Mouse (Mus musculus): ENCODE results near the gene Shc1.
"Not testable (repeated sequence)": the region's sequence is repeated elsewhere in the genome, so short reads cannot be mapped to it uniquely, and the experiment has no call there.

Gene Shc1

GRCm38 (mm10) chr3:89417840-89418169 is 438 bp upstream of the Shc1 start:
- in situ Hi-C loops (cut with MboI; ENCODE audit: low sequenced_read_pairs) = no loop called here

GRCm38 (mm10) chr3:89418861-89419250 is 613 bp downstream of the Shc1 start:
- in situ Hi-C loops (cut with MboI; ENCODE audit: low sequenced_read_pairs) = no loop called here

- in situ Hi-C loops (cut with MboI; ENCODE audit: low sequenced_read_pairs) = no loop called here
These were observed 1.3 kb downstream of the Shc1 start for GRCm38 (mm10) chr3:89419571-89419970.

- in situ Hi-C loops (cut with MboI; ENCODE audit: low sequenced_read_pairs) = no loop called here
These were observed 1.7 kb downstream of the Shc1 start for GRCm38 (mm10) chr3:89419981-89420380.

- in situ Hi-C loops (cut with MboI; ENCODE audit: low sequenced_read_pairs) = no loop called here
These were observed 2.2 kb downstream of the Shc1 start for GRCm38 (mm10) chr3:89420421-89420820.

- in situ Hi-C loops (cut with MboI; ENCODE audit: low sequenced_read_pairs) = no loop called here
These were observed 2.9 kb downstream of the Shc1 start for GRCm38 (mm10) chr3:89421002-89421774.

GRCm38 (mm10) chr3:89421810-89422473 is 3.7 kb downstream of the Shc1 start:
- in situ Hi-C loops (cut with MboI; ENCODE audit: low sequenced_read_pairs) = no loop called here

- in situ Hi-C loops (cut with MboI; ENCODE audit: low sequenced_read_pairs) = no loop called here
These were observed 4.4 kb downstream of the Shc1 start for GRCm38 (mm10) chr3:89422556-89423205.

GRCm38 (mm10) chr3:89424416-89425140 is 6.3 kb downstream of the Shc1 start:
- in situ Hi-C loops (cut with MboI; ENCODE audit: low sequenced_read_pairs) = no loop called here

GRCm38 (mm10) chr3:89425141-89425525 is 6.9 kb downstream of the Shc1 start:
- in situ Hi-C loops (cut with MboI; ENCODE audit: low sequenced_read_pairs) = no loop called here

GRCm38 (mm10) chr3:89425876-89426275 is 7.6 kb downstream of the Shc1 start:
- in situ Hi-C loops (cut with MboI; ENCODE audit: low sequenced_read_pairs) = no loop called here

GRCm38 (mm10) chr3:89429021-89429420 is 10.8 kb downstream of the Shc1 start:
- in situ Hi-C loops (cut with MboI; ENCODE audit: low sequenced_read_pairs) = not testable (repeated sequence)

- in situ Hi-C loops (cut with MboI; ENCODE audit: low sequenced_read_pairs) = no loop called here
These were observed 12.2 kb downstream of the Shc1 start, which contains the start of gene Pygo2 for GRCm38 (mm10) chr3:89430171-89431159. Gene Pygo2 (plus strand): TSS chr3:89430214.

- in situ Hi-C loops (cut with MboI; ENCODE audit: low sequenced_read_pairs) = no loop called here
These were observed 14.4 kb downstream of the Shc1 start for GRCm38 (mm10) chr3:89432606-89433005.

- in situ Hi-C loops (cut with MboI; ENCODE audit: low sequenced_read_pairs) = no loop called here
These were observed 16.3 kb downstream of the Shc1 start for GRCm38 (mm10) chr3:89434532-89434931.

- in situ Hi-C loops (cut with MboI; ENCODE audit: low sequenced_read_pairs) = no loop called here
These were observed 16.8 kb downstream of the Shc1 start for GRCm38 (mm10) chr3:89435041-89435440.

- in situ Hi-C loops (cut with MboI; ENCODE audit: low sequenced_read_pairs) = no loop called here
These were observed 18.2 kb downstream of the Shc1 start, which contains the start of gene Pbxip1 for GRCm38 (mm10) chr3:89436176-89437113. Gene Pbxip1 (plus strand): TSS chr3:89436706.

GRCm38 (mm10) chr3:89437269-89437668 is 19.0 kb downstream of the Shc1 start:
- in situ Hi-C loops (cut with MboI; ENCODE audit: low sequenced_read_pairs) = no loop called here

- in situ Hi-C loops (cut with MboI; ENCODE audit: low sequenced_read_pairs) = no loop called here
These were observed 22.4 kb downstream of the Shc1 start for GRCm38 (mm10) chr3:89440691-89441090.
